Mouse (Mus musculus): ENCODE measurements around the gene Pak1ip1.

GRCm38 (mm10) chr13:41015829-41016634, 15.2 kb downstream of the Pak1ip1 start, which contains the start of gene Tmem14c:
- TF ChIP-seq CTCF (IDR thresholded peaks at IDR 0.05; ENCODE audit: low read depth): no peak
- 0 out of 2 replicates have a peak, but pooled peaks have one; percentile 31 for TF ChIP-seq EP300 (IDR thresholded peaks at IDR 0.05; ENCODE audit: low read depth)
